Mouse (Mus musculus): ENCODE results near the gene Gm13287. TPM values are rescaled to one million over a fixed set of nuclear protein-coding genes. Genes with fewer than 3 reads are reported as not detected.
"Not testable (repeated sequence)": the region's sequence is repeated elsewhere in the genome, so short reads cannot be mapped to it uniquely, and the experiment has no call there.

Gene Gm13287
- polyA plus RNA-seq, 1 experiment from 2014 or later: not detected

GRCm38 (mm10) chr4:88835225-88835624, 32.2 kb downstream of the Gm13287 start, which contains the start of gene Ifna5:
Gene Ifna5 (plus strand): TSS chr4:88835525.
- not testable (repeated sequence) for H3K4me3 ChIP-seq (ENCODE audit: low read length); H3K9me3 ChIP-seq (ENCODE audit: low read length); H3K9ac ChIP-seq (replicated peaks; ENCODE audit: low read length); ATAC-seq (ENCODE audit: low FRiP score, low TSS enrichment); H3K27ac ChIP-seq (ENCODE audit: low read length); H3K4me2 ChIP-seq (replicated peaks; ENCODE audit: low read depth, low read length); H3K4me1 ChIP-seq (ENCODE audit: insufficient read depth, low read length); H3K27me3 ChIP-seq (ENCODE audit: insufficient read depth, low read length); H3K36me3 ChIP-seq (ENCODE audit: insufficient read depth, low read length)
- 100% methylated on average over 1 of the region's 1 CpGs for whole genome bisulfite sequencing

- no peaks in the 10 kb centered on the region for H3K36me3 ChIP-seq (ENCODE audit: insufficient read depth, low read length)
- no peak overlapping the region for H3K4me3 ChIP-seq (ENCODE audit: low read length)
- no peaks in the 10 kb centered on the region for H3K27me3 ChIP-seq (ENCODE audit: insufficient read depth, low read length)
- ATAC-seq (ENCODE audit: low FRiP score, low TSS enrichment): no peak
- no peaks in the 10 kb centered on the region for H3K9me3 ChIP-seq (ENCODE audit: low read length)
- H3K27ac ChIP-seq (ENCODE audit: low read length): no peak overlapping the region
- no peak overlapping the region for H3K4me2 ChIP-seq (replicated peaks; ENCODE audit: low read depth, low read length)
- no peak overlapping the region for H3K9ac ChIP-seq (replicated peaks; ENCODE audit: low read length)
- H3K4me1 ChIP-seq (ENCODE audit: insufficient read depth, low read length): no peaks in the 10 kb centered on the region
- WGBS: 38% methylated on average over 3 of the region's 3 CpGs
These were observed 35.8 kb downstream of the Gm13287 start for GRCm38 (mm10) chr4:88838828-88839227.

- H3K4me1 ChIP-seq (ENCODE audit: insufficient read depth, low read length): no peaks in the 10 kb centered on the region
- H3K4me3 ChIP-seq (ENCODE audit: low read length): no peak overlapping the region
- WGBS: 71% methylated on average over 3 of the region's 3 CpGs
- no peak overlapping the region for H3K9ac ChIP-seq (replicated peaks; ENCODE audit: low read length)
- no peak for ATAC-seq (ENCODE audit: low FRiP score, low TSS enrichment)
- H3K4me2 ChIP-seq (replicated peaks; ENCODE audit: low read depth, low read length): no peak overlapping the region
- no peaks in the 10 kb centered on the region for H3K9me3 ChIP-seq (ENCODE audit: low read length)
- no peaks in the 10 kb centered on the region for H3K36me3 ChIP-seq (ENCODE audit: insufficient read depth, low read length)
- H3K27ac ChIP-seq (ENCODE audit: low read length): no peak overlapping the region
- no peaks in the 10 kb centered on the region for H3K27me3 ChIP-seq (ENCODE audit: insufficient read depth, low read length)
These were observed 37.0 kb downstream of the Gm13287 start for GRCm38 (mm10) chr4:88840058-88840457.

- Histone ChIP-seq H3K4me3 (ENCODE audit: low read length) (no peak within 1 kb of the TSS), H3K36me3 (ENCODE audit: insufficient read depth, low read length) (no peaks in the 10 kb centered on the region), H3K27ac (ENCODE audit: low read length) (no peak within 1 kb of the TSS), H3K4me1 (ENCODE audit: insufficient read depth, low read length) (no peaks in the 10 kb centered on the region), H3K9ac (replicated peaks; ENCODE audit: low read length) (no peak within 1 kb of the TSS), H3K4me2 (replicated peaks; ENCODE audit: low read depth, low read length) (no peak within 1 kb of the TSS), H3K27me3 (ENCODE audit: insufficient read depth, low read length) (no peaks in the 10 kb centered on the region), H3K9me3 (ENCODE audit: low read length) (no peaks in the 10 kb centered on the region)
- WGBS: 69% methylated on average over 2 of the region's 2 CpGs
- no peak for ATAC-seq (ENCODE audit: low FRiP score, low TSS enrichment)
These were observed 38.4 kb downstream of the Gm13287 start, which contains the start of gene Ifna4 for GRCm38 (mm10) chr4:88841438-88841911. Gene Ifna4 (plus strand): TSS chr4:88841861.

- no peak for ATAC-seq (ENCODE audit: low FRiP score, low TSS enrichment)
- Histone ChIP-seq H3K9ac (replicated peaks; ENCODE audit: low read length) (no peak overlapping the region), H3K4me1 (ENCODE audit: insufficient read depth, low read length) (no peaks in the 10 kb centered on the region), H3K4me3 (ENCODE audit: low read length) (no peak overlapping the region), H3K9me3 (ENCODE audit: low read length) (no peaks in the 10 kb centered on the region), H3K36me3 (ENCODE audit: insufficient read depth, low read length) (no peaks in the 10 kb centered on the region), H3K27me3 (ENCODE audit: insufficient read depth, low read length) (no peaks in the 10 kb centered on the region), H3K27ac (ENCODE audit: low read length) (no peak overlapping the region), H3K4me2 (replicated peaks; ENCODE audit: low read depth, low read length) (no peak overlapping the region)
- 52% methylated on average over 2 of the region's 2 CpGs for WGBS
These were observed 42.3 kb downstream of the Gm13287 start for GRCm38 (mm10) chr4:88845334-88845733.

GRCm38 (mm10) chr4:88849698-88850097, 46.6 kb downstream of the Gm13287 start, which contains the start of gene Ifna1:
Gene Ifna1 (plus strand): TSS chr4:88850087.
- H3K27me3 ChIP-seq (ENCODE audit: insufficient read depth, low read length): no peaks in the 10 kb centered on the region
- no peaks in the 10 kb centered on the region for H3K9me3 ChIP-seq (ENCODE audit: low read length)
- no peak for ATAC-seq (ENCODE audit: low FRiP score, low TSS enrichment)
- no peaks in the 10 kb centered on the region for H3K36me3 ChIP-seq (ENCODE audit: insufficient read depth, low read length)
- H3K9ac ChIP-seq (replicated peaks; ENCODE audit: low read length): no peak within 1 kb of the TSS
- H3K4me1 ChIP-seq (ENCODE audit: insufficient read depth, low read length): no peaks in the 10 kb centered on the region
- WGBS: 90% methylated on average over 1 of the region's 1 CpGs
- no peak within 1 kb of the TSS for H3K4me2 ChIP-seq (replicated peaks; ENCODE audit: low read depth, low read length)
- no peak within 1 kb of the TSS for H3K4me3 ChIP-seq (ENCODE audit: low read length)
- H3K27ac ChIP-seq (ENCODE audit: low read length): no peak within 1 kb of the TSS

- Histone ChIP-seq H3K9ac (replicated peaks; ENCODE audit: low read length) (no peak overlapping the region), H3K4me1 (ENCODE audit: insufficient read depth, low read length) (no peaks in the 10 kb centered on the region), H3K36me3 (ENCODE audit: insufficient read depth, low read length) (no peaks in the 10 kb centered on the region), H3K9me3 (ENCODE audit: low read length) (no peaks in the 10 kb centered on the region), H3K4me3 (ENCODE audit: low read length) (no peak overlapping the region), H3K27ac (ENCODE audit: low read length) (no peak overlapping the region), H3K27me3 (ENCODE audit: insufficient read depth, low read length) (no peaks in the 10 kb centered on the region), H3K4me2 (replicated peaks; ENCODE audit: low read depth, low read length) (no peak overlapping the region)
- 73% methylated on average over 4 of the region's 4 CpGs for WGBS
- ATAC-seq (ENCODE audit: low FRiP score, low TSS enrichment): no peak
These were observed 48.1 kb downstream of the Gm13287 start for GRCm38 (mm10) chr4:88851026-88851763.

Other genes starting within 250 kb of the Gm13287 start
- not detected in 2 replicates for gene Ifna15, start 245.0 kb upstream of the Gm13287 start, polyA plus RNA-seq (2015; fragmentation: Nextera tagmentation; extraction: Ambion mirVana)
- not detected in 2 replicates for gene Ifna14, start 231.5 kb upstream of the Gm13287 start, polyA plus RNA-seq (2015; fragmentation: Nextera tagmentation; extraction: Ambion mirVana)
- gene Ifna9, start 210.9 kb upstream of the Gm13287 start, polyA plus RNA-seq (2015; fragmentation: Nextera tagmentation; extraction: Ambion mirVana): not detected in 2 replicates
- gene Ifna12, start 199.9 kb upstream of the Gm13287 start, polyA plus RNA-seq (2015; fragmentation: Nextera tagmentation; extraction: Ambion mirVana): not detected in 2 replicates
- not detected in 2 replicates for gene C87499, start 168.8 kb upstream of the Gm13287 start, polyA plus RNA-seq (2015; fragmentation: Nextera tagmentation; extraction: Ambion mirVana)
- gene Ifna13, start 158.8 kb upstream of the Gm13287 start, polyA plus RNA-seq (2015; fragmentation: Nextera tagmentation; extraction: Ambion mirVana): not detected in 2 replicates
- gene Ifna16, start 126.3 kb upstream of the Gm13287 start, polyA plus RNA-seq (2015; fragmentation: Nextera tagmentation; extraction: Ambion mirVana): not detected in 2 replicates
- not detected in 2 replicates for gene Ifna2, start 119.3 kb upstream of the Gm13287 start, polyA plus RNA-seq (2015; fragmentation: Nextera tagmentation; extraction: Ambion mirVana)
- not detected in 2 replicates for gene Ifnab, start 111.9 kb upstream of the Gm13287 start, polyA plus RNA-seq (2015; fragmentation: Nextera tagmentation; extraction: Ambion mirVana)
- 1.3 and 1.4 TPM in 2 replicates for gene Gm26566, start 81.4 kb upstream of the Gm13287 start, polyA plus RNA-seq (2015; fragmentation: Nextera tagmentation; extraction: Ambion mirVana)
- gene Klhl9, start 80.8 kb upstream of the Gm13287 start, polyA plus RNA-seq (2015; fragmentation: Nextera tagmentation; extraction: Ambion mirVana): 95.4 and 97.6 TPM in 2 replicates
- gene Gm13271, start 48.4 kb upstream of the Gm13287 start, polyA plus RNA-seq (2015; fragmentation: Nextera tagmentation; extraction: Ambion mirVana): not detected in 2 replicates
- gene Gm13283, start 43.1 kb upstream of the Gm13287 start, polyA plus RNA-seq (2015; fragmentation: Nextera tagmentation; extraction: Ambion mirVana): 0.31 and 0.36 TPM in 2 replicates
- gene Gm13290, start 29.4 kb upstream of the Gm13287 start, polyA plus RNA-seq (2015; fragmentation: Nextera tagmentation; extraction: Ambion mirVana): not detected in 2 replicates
- gene Gm13289, start 26.3 kb upstream of the Gm13287 start, polyA plus RNA-seq (2015; fragmentation: Nextera tagmentation; extraction: Ambion mirVana): not detected in 2 replicates
- gene Gm13272, start 23.4 kb upstream of the Gm13287 start, polyA plus RNA-seq (2015; fragmentation: Nextera tagmentation; extraction: Ambion mirVana): not detected in 2 replicates
- gene Ifnz, start 21.1 kb upstream of the Gm13287 start, polyA plus RNA-seq (2015; fragmentation: Nextera tagmentation; extraction: Ambion mirVana): 0.58 TPM in 1 of 2 replicates, not detected in the other
- 0.37 TPM in 1 of 2 replicates, not detected in the other for gene Gm13276, start 17.5 kb upstream of the Gm13287 start, polyA plus RNA-seq (2015; fragmentation: Nextera tagmentation; extraction: Ambion mirVana)
- not detected in 2 replicates for gene Gm13277, start 14.6 kb upstream of the Gm13287 start, polyA plus RNA-seq (2015; fragmentation: Nextera tagmentation; extraction: Ambion mirVana)
- gene Gm13278, start 11.7 kb upstream of the Gm13287 start, polyA plus RNA-seq (2015; fragmentation: Nextera tagmentation; extraction: Ambion mirVana): not detected in 2 replicates
- not detected in 2 replicates for gene Gm13275, start 8.8 kb upstream of the Gm13287 start, polyA plus RNA-seq (2015; fragmentation: Nextera tagmentation; extraction: Ambion mirVana)
- not detected in 2 replicates for gene Gm13279, start 5.9 kb upstream of the Gm13287 start, polyA plus RNA-seq (2015; fragmentation: Nextera tagmentation; extraction: Ambion mirVana)
- gene Gm13285, start 3.6 kb upstream of the Gm13287 start, polyA plus RNA-seq (2015; fragmentation: Nextera tagmentation; extraction: Ambion mirVana): 0.96 and 1.8 TPM in 2 replicates
- 0.05 TPM in 1 of 2 replicates, not detected in the other for gene Gm13288, start 2.3 kb downstream of the Gm13287 start, polyA plus RNA-seq (2015; fragmentation: Nextera tagmentation; extraction: Ambion mirVana)
- not detected in 2 replicates for gene Ifna7, start 13.0 kb downstream of the Gm13287 start, polyA plus RNA-seq (2015; fragmentation: Nextera tagmentation; extraction: Ambion mirVana)
- gene Ifna11, start 16.7 kb downstream of the Gm13287 start, polyA plus RNA-seq (2015; fragmentation: Nextera tagmentation; extraction: Ambion mirVana): not detected in 2 replicates
- not detected in 2 replicates for gene Ifna6, start 24.2 kb downstream of the Gm13287 start, polyA plus RNA-seq (2015; fragmentation: Nextera tagmentation; extraction: Ambion mirVana)
- gene Ifna5, start 32.3 kb downstream of the Gm13287 start, polyA plus RNA-seq (2015; fragmentation: Nextera tagmentation; extraction: Ambion mirVana): not detected in 2 replicates
- not detected in 2 replicates for gene Ifna4, start 38.6 kb downstream of the Gm13287 start, polyA plus RNA-seq (2015; fragmentation: Nextera tagmentation; extraction: Ambion mirVana)
- not detected in 2 replicates for gene Ifna1, start 46.8 kb downstream of the Gm13287 start, polyA plus RNA-seq (2015; fragmentation: Nextera tagmentation; extraction: Ambion mirVana)
- not detected in 2 replicates for gene Ifne, start 76.9 kb downstream of the Gm13287 start, polyA plus RNA-seq (2015; fragmentation: Nextera tagmentation; extraction: Ambion mirVana)

Measured in kidney, embryonic 16.5 days (tissue).